Mouse (Mus musculus) forebrain, embryonic 13.5 days (tissue): ENCODE measurements around the gene Alox5ap. TPM values are rescaled to one million over a fixed set of nuclear protein-coding genes. Genes with fewer than 3 reads are reported as not detected.

ENCODE experiments used
- ATAC-seq: fragments of 200-750 bp; cut with Nextera tagmentation; 2 replicates; pipeline ENCODE4 v1.8.0; 2017
- H3K27ac ChIP-seq: fragments of 300-500 bp; sonication (generic); 2 replicates; pipeline ENCODE4 v1.5.1; 2015; ENCODE audit warnings: inconsistent platforms, mild to moderate bottlenecking, moderate library complexity
- H3K27me3 ChIP-seq: fragments of 300-500 bp; sonication (generic); 2 replicates; pipeline ENCODE4 v1.6.1; 2015; ENCODE audit warnings: mild to moderate bottlenecking, inconsistent platforms
- H3K36me3 ChIP-seq: fragments of 300-500 bp; sonication (generic); 2 replicates; pipeline ENCODE4 v1.6.1; 2015; ENCODE audit warnings: mild to moderate bottlenecking, inconsistent platforms; ENCODE audit not compliant: poor library complexity, severe bottlenecking
- H3K4me1 ChIP-seq: fragments of 300-500 bp; sonication (generic); 2 replicates; pipeline ENCODE4 v1.6.1; 2015; ENCODE audit warnings: inconsistent platforms
- H3K4me2 ChIP-seq: fragments of 300-500 bp; sonication (generic); 2 replicates; pipeline ENCODE4 v1.6.1; 2015; ENCODE audit warnings: inconsistent platforms, mild to moderate bottlenecking, moderate library complexity
- H3K4me3 ChIP-seq: fragments of 300-500 bp; sonication (generic); 2 replicates; pipeline ENCODE4 v1.5.1; 2015; ENCODE audit warnings: mild to moderate bottlenecking, inconsistent platforms
- H3K9ac ChIP-seq: fragments of 300-500 bp; sonication (generic); 2 replicates; pipeline ENCODE4 v1.6.1; 2015; ENCODE audit warnings: mild to moderate bottlenecking, inconsistent platforms
- H3K9me3 ChIP-seq: fragments of 300-500 bp; sonication (generic); replicated peaks from 2 replicates; pipeline ENCODE4 v1.6.1; 2016; ENCODE audit warnings: inconsistent platforms
- WGBS: fragments of 180-500 bp; shearing (Covaris S2); methylation state at CpG from one replicate; pipeline ENCODE4 v1.1.7; 2015; 5-methylcytosine and 5-hydroxymethylcytosine counted together
- polyA plus RNA-seq: library from polyadenylated mRNA; unstranded; fragments of >200 nt; fragmentation: Nextera tagmentation; extraction: Ambion mirVana; gene quantifications from 2 replicates; pipeline ENCODE4 v1.2.1, GENCODE M21; 2015

The Alox5ap gene
- polyA plus RNA-seq, 1 experiment from 2014 or later: 7.5 TPM

- Histone ChIP-seq H3K9ac (no peak overlapping the region), H3K4me2 (no peak overlapping the region), H3K4me1 (no peaks in the 10 kb centered on the region), H3K36me3 (no peaks in the 10 kb centered on the region), H3K4me3 (no peak overlapping the region), H3K9me3 (no peaks in the 10 kb centered on the region; the same call in 1 of the 2 replicates), H3K27me3 (no peaks in the 10 kb centered on the region), H3K27ac (no peak overlapping the region)
- no peak for ATAC-seq
- 85% methylated on average over 8 of the region's 8 CpGs for WGBS
Measured at GRCm38 (mm10) chr5:149266761-149267221, 2.2 kb downstream of the Alox5ap start.

- WGBS: 88% methylated on average over 4 of the region's 4 CpGs
- Histone ChIP-seq H3K4me1 (no peaks in the 10 kb centered on the region), H3K4me2 (no peak overlapping the region), H3K4me3 (no peak overlapping the region), H3K36me3 (no peaks in the 10 kb centered on the region), H3K27me3 (no peaks in the 10 kb centered on the region), H3K27ac (no peak overlapping the region), H3K9ac (no peak overlapping the region), H3K9me3 (no peaks in the 10 kb centered on the region; the same call in 1 of the 2 replicates)
- no peak for ATAC-seq
Measured at GRCm38 (mm10) chr5:149267493-149267892, 2.9 kb downstream of the Alox5ap start.

- Histone ChIP-seq H3K9ac (no peak overlapping the region), H3K9me3 (peaks cover 8% of the 10 kb centered on the region), H3K27me3 (no peaks in the 10 kb centered on the region), H3K4me2 (no peak overlapping the region), H3K4me1 (no peaks in the 10 kb centered on the region), H3K4me3 (no peak overlapping the region), H3K27ac (no peak overlapping the region), H3K36me3 (no peaks in the 10 kb centered on the region)
- ATAC-seq: no peak
- WGBS: 92% methylated on average over 3 of the region's 3 CpGs
Measured at GRCm38 (mm10) chr5:149271291-149271690, 6.7 kb downstream of the Alox5ap start.

GRCm38 (mm10) chr5:149272535-149272934 is 8.0 kb downstream of the Alox5ap start:
- H3K4me3 ChIP-seq: no peak overlapping the region
- no peaks in the 10 kb centered on the region for H3K36me3 ChIP-seq
- no peaks in the 10 kb centered on the region for H3K27me3 ChIP-seq
- WGBS: 87% methylated on average over 4 of the region's 4 CpGs
- H3K27ac ChIP-seq: no peak overlapping the region
- no peak overlapping the region for H3K9ac ChIP-seq
- ATAC-seq: no peak
- no peaks in the 10 kb centered on the region for H3K4me1 ChIP-seq
- no peak overlapping the region for H3K4me2 ChIP-seq
- H3K9me3 ChIP-seq: peaks cover 8% of the 10 kb centered on the region

DNA sequence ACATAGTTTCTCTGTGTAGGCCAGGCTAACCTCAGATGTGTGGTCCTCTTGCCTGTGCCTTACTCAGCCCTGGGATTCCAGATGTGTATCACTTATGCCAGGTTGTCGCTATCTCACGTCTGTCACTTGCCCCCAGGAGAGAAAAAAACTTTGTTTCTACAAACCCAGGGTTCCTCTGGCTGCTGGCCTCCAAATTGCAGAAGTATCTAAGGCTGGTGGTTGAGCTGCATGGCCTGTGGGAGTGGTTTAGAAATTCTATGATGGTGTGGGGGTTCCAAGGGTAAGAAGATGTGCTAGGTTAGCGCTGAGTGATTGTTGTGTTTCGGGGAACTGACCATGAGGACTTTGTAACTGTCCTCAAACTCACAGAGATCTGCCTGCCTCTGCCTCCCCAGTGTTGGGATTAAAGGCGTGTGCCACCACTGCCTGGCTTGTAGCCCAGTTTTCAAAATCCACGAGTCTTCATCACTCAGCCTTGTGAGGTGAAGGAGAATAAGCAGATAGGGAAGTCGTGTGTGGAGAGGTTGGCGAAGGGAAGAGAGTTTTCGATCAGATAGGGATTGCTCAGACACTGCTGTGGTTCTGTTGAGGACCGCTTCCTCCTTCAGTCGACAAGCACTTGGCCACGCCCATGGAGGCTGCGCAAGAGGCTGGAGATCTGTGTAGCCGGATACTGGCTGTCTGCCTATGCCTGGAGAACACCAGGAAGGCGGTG is 10.0 kb downstream of the Alox5ap start:
- Histone ChIP-seq H3K9me3 (peaks cover 8% of the 10 kb centered on the region), H3K9ac (no peak overlapping the region), H3K4me3 (no peak overlapping the region), H3K27ac (no peak overlapping the region), H3K36me3 (no peaks in the 10 kb centered on the region), H3K27me3 (no peaks in the 10 kb centered on the region), H3K4me1 (no peaks in the 10 kb centered on the region), H3K4me2 (no peak overlapping the region)
- WGBS: 88% methylated on average over 15 of the region's 15 CpGs
- no peak for ATAC-seq

GRCm38 (mm10) chr5:149275105-149275494 is 10.5 kb downstream of the Alox5ap start:
- H3K27me3 ChIP-seq: no peaks in the 10 kb centered on the region
- WGBS: 90% methylated on average over 1 of the region's 1 CpGs
- no peak for ATAC-seq
- no peak overlapping the region for H3K4me3 ChIP-seq
- H3K4me2 ChIP-seq: no peak overlapping the region
- H3K27ac ChIP-seq: no peak overlapping the region
- H3K36me3 ChIP-seq: no peaks in the 10 kb centered on the region
- H3K4me1 ChIP-seq: no peaks in the 10 kb centered on the region
- H3K9me3 ChIP-seq: peaks cover 8% of the 10 kb centered on the region
- no peak overlapping the region for H3K9ac ChIP-seq

DNA sequence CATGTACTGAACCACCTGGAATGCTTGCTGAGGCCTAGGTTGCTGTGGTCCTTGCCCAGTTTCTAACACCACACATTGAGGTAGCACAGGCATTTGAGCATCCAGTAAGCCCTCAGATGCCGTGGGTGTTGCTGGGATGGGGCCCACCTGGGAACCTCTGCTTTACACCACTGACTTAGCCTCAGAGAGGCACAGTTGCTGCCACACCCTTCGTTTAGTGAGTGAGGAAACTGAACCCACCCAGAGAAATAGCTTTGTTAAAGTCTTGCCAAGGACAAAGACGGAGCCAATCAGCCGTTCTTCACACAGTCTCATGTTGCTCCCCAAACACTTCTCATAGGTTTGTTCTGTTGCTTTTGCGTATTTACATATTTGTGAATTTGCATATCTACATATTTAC is 13.0 kb downstream of the Alox5ap start:
- H3K9ac ChIP-seq: no peak overlapping the region

GRCm38 (mm10) chr5:149279273-149279844 is 14.8 kb downstream of the Alox5ap start:
- Histone ChIP-seq H3K27ac (no peak overlapping the region), H3K9me3 (peaks cover 13% of the 10 kb centered on the region; the same call in 1 of the 2 replicates), H3K9ac (0 out of 2 replicates have a peak overlapping the region, but pooled peaks have one; percentile 14), H3K4me2 (peak overlapping the region; percentile 42), H3K27me3 (no peaks in the 10 kb centered on the region), H3K36me3 (no peaks in the 10 kb centered on the region), H3K4me3 (no peak overlapping the region), H3K4me1 (no peaks in the 10 kb centered on the region)
- ATAC-seq: no peak
- WGBS: 30% methylated on average over 22 of the region's 22 CpGs

More for the DNA sequence above, 13.0 kb downstream of the Alox5ap start:
- no peaks in the 10 kb centered on the region for H3K36me3 ChIP-seq
- no peak for ATAC-seq
- H3K4me1 ChIP-seq: no peaks in the 10 kb centered on the region
- peaks cover 11% of the 10 kb centered on the region; the same call in 1 of the 2 replicates for H3K9me3 ChIP-seq
- WGBS: 75% methylated on average over 5 of the region's 5 CpGs
- H3K27ac ChIP-seq: no peak overlapping the region
- H3K27me3 ChIP-seq: no peaks in the 10 kb centered on the region
- H3K4me2 ChIP-seq: no peak overlapping the region
- H3K4me3 ChIP-seq: no peak overlapping the region

- 80% methylated on average over 2 of the region's 2 CpGs for WGBS
- Histone ChIP-seq H3K27me3 (peaks cover 5% of the 10 kb centered on the region; the same call in 1 of the 2 replicates), H3K9me3 (0 out of 2 replicates have a peak, but pooled peaks cover 4% of the 10 kb centered on the region), H3K36me3 (no peaks in the 10 kb centered on the region), H3K4me1 (0 out of 2 replicates have a peak, but pooled peaks cover 7% of the 10 kb centered on the region), H3K4me2 (no peak overlapping the region), H3K9ac (no peak overlapping the region), H3K4me3 (no peak overlapping the region), H3K27ac (no peak overlapping the region)
- no peak for ATAC-seq
Measured at GRCm38 (mm10) chr5:149283009-149283408, 18.4 kb downstream of the Alox5ap start.

DNA sequence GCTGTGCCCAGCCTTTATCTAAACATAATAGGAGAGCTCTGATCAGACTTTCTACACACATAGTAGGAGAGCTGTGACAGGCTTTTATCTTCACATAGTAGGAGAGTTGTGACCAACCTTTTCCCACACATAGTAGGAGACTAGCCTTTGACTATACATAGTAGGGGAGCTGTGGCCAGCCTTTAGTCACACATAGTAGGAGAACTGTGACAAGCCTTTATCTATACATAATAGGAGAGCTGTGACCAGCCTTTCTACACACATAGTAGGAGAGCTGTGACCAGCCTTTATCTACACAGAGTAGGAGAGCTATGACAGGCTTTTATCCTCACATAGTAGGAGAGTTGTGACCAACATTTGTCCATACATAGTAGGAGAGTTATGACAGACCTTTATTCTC is 19.3 kb downstream of the Alox5ap start:
- H3K4me2 ChIP-seq: no peak overlapping the region
- H3K36me3 ChIP-seq: no peaks in the 10 kb centered on the region
- peaks cover 5% of the 10 kb centered on the region; the same call in 1 of the 2 replicates for H3K27me3 ChIP-seq
- H3K4me3 ChIP-seq: no peak overlapping the region
- H3K9ac ChIP-seq: no peak overlapping the region
- H3K27ac ChIP-seq: no peak overlapping the region
- 0 out of 2 replicates have a peak, but pooled peaks cover 7% of the 10 kb centered on the region for H3K4me1 ChIP-seq
- no peak for ATAC-seq
- H3K9me3 ChIP-seq: 0 out of 2 replicates have a peak, but pooled peaks cover 4% of the 10 kb centered on the region

- peaks cover 5% of the 10 kb centered on the region; the same call in 1 of the 2 replicates for H3K27me3 ChIP-seq
- ATAC-seq: no peak
- H3K27ac ChIP-seq: no peak overlapping the region
- H3K36me3 ChIP-seq: no peaks in the 10 kb centered on the region
- no peak overlapping the region for H3K4me2 ChIP-seq
- H3K4me3 ChIP-seq: no peak overlapping the region
- WGBS: 41% methylated on average over 7 of the region's 7 CpGs
- 0 out of 2 replicates have a peak, but pooled peaks cover 4% of the 10 kb centered on the region for H3K9me3 ChIP-seq
- no peak overlapping the region for H3K9ac ChIP-seq
- H3K4me1 ChIP-seq: 0 out of 2 replicates have a peak, but pooled peaks cover 7% of the 10 kb centered on the region
Measured at GRCm38 (mm10) chr5:149286021-149286420, 21.5 kb downstream of the Alox5ap start.
